Mouse (Mus musculus) forelimb bud, embryonic 11.5 days (tissue): ENCODE measurements at regions not wholly inside any gene's neighbourhood (a gene's known extent, or its start where the extent isn't known, plus 50 kb on each side); places are given as distances from the start of the nearest gene placed in this dataset.

Experiments
- DNase-seq: peaks from one replicate; pipeline ENCODE4 v3.0.0-alpha.2; 2012; ENCODE audit warnings: low read depth, low spot score

GRCm38 (mm10) chr10:12207301-12207700 lies 661.9 kb downstream of the Utrn start:
- DNase-seq: no peak

- no peak for DNase-seq
Observed at GRCm38 (mm10) chr10:12210181-12210580, 659.0 kb downstream of the Utrn start.

- no peak for DNase-seq
Observed at GRCm38 (mm10) chr10:12218879-12219278, 650.3 kb downstream of the Utrn start.

- no peak for DNase-seq
Observed at GRCm38 (mm10) chr10:12234141-12234540, 635.0 kb downstream of the Utrn start.

- DNase-seq: no peak
Observed at GRCm38 (mm10) chr10:12248853-12249252, 620.3 kb downstream of the Utrn start.

GRCm38 (mm10) chr10:12253274-12253673 lies 615.9 kb downstream of the Utrn start:
- DNase-seq: no peak

- DNase-seq: no peak
Observed at GRCm38 (mm10) chr10:12285679-12286078, 583.5 kb downstream of the Utrn start.

GRCm38 (mm10) chr10:12298887-12299286 lies 570.3 kb downstream of the Utrn start:
- DNase-seq: no peak

- DNase-seq: no peak
Observed at GRCm38 (mm10) chr10:12302396-12302795, 566.8 kb downstream of the Utrn start.

- no peak for DNase-seq
Observed at GRCm38 (mm10) chr10:12320311-12320710, 548.9 kb downstream of the Utrn start.
